In genomic region chr4:85161156-85161555, GRCm38 (mm10) we compare ENCODE assay signal across 16 mouse cellular contexts. TPM values are rescaled to one million over a fixed set of nuclear protein-coding genes. Genes with fewer than 3 reads are reported as not detected.
DNase-seq lines count a peak whose midpoint lies in the region; ATAC-seq and TF ChIP-seq lines count a peak whose summit lies in the region.
"Had no signal": no experiment of that assay in that cellular context is flagged by ENCODE, and none has a peak within 500 bp of the region (broad histone marks: within the 10 kb centered on the region; RNA-seq: fewer than 3 reads in every experiment).

No protein-coding gene starts in this region.

- no peaks in the 10 kb centered on the region for H3K27me3 ChIP-seq in forebrain, embryonic 15.5 days
- H3K27me3 ChIP-seq in forebrain, embryonic 10.5 days (ENCODE audit: poor library complexity, severe bottlenecking): no peaks in the 10 kb centered on the region; the same call in 1 of the 2 replicates
- no peaks in the 10 kb centered on the region for H3K27me3 ChIP-seq in limb, embryonic 14.5 days (ENCODE audit: control insufficient read depth, insufficient read depth, low read length)
- H3K27me3 ChIP-seq in limb, embryonic 10.5 days (ENCODE audit: low read depth, poor library complexity, severe bottlenecking): 0 out of 2 replicates have a peak, but pooled peaks cover 6% of the 10 kb centered on the region
- H3K27me3 ChIP-seq: CH12.LX; megakaryocyte, embryonic 14.5 days had no signal

- TF ChIP-seq POLR2A in limb, embryonic 14.5 days (IDR thresholded peaks at IDR 0.05; ENCODE audit: borderline replicate concordance, extremely low read depth, insufficient read depth, insufficient read length): no peak

- no peaks in the 10 kb centered on the region for H3K36me3 ChIP-seq in forebrain, embryonic 15.5 days
- H3K36me3 ChIP-seq in forebrain, embryonic 10.5 days (replicated peaks): no peaks in the 10 kb centered on the region
- no peaks in the 10 kb centered on the region for H3K36me3 ChIP-seq in limb, embryonic 14.5 days (ENCODE audit: control insufficient read depth, insufficient read depth, low read length)
- H3K36me3 ChIP-seq in limb, embryonic 10.5 days: no peaks in the 10 kb centered on the region
- H3K36me3 ChIP-seq in ES-E14 (ENCODE audit: control insufficient read depth, insufficient read depth, low read length, poor library complexity, severe bottlenecking): no peaks in the 10 kb centered on the region
- H3K36me3 ChIP-seq: heart, embryonic 10.5 days; hindbrain, embryonic 10.5 days had no signal

- no peak overlapping the region for H3K4me3 ChIP-seq in forebrain, embryonic 15.5 days
- H3K4me3 ChIP-seq in forebrain, embryonic 10.5 days: no peak overlapping the region
- no peak overlapping the region for H3K4me3 ChIP-seq in limb, embryonic 14.5 days (replicated peaks; ENCODE audit: low read length)
- H3K4me3 ChIP-seq in limb, embryonic 10.5 days: no peak overlapping the region
- H3K4me3 ChIP-seq in ES-E14 (ENCODE audit: insufficient read depth in 1 of 2, low read depth in 1 of 2, low read length in 2 of 2, poor library complexity in 1 of 2, severe bottlenecking in 1 of 2): no peak overlapping the region
- H3K4me3 ChIP-seq: heart, embryonic 10.5 days; hindbrain, embryonic 10.5 days; megakaryocyte, embryonic 14.5 days had no signal

- no peak overlapping the region for H3K27ac ChIP-seq in forebrain, embryonic 15.5 days (replicated peaks)
- no peak overlapping the region for H3K27ac ChIP-seq in forebrain, embryonic 10.5 days
- H3K27ac ChIP-seq in limb, embryonic 14.5 days (replicated peaks; ENCODE audit: low read depth, low read length): no peak overlapping the region
- H3K27ac ChIP-seq in limb, embryonic 10.5 days: no peak overlapping the region
- no peak overlapping the region for H3K27ac ChIP-seq in ES-E14 (ENCODE audit: insufficient read depth, low read depth, low read length, poor library complexity, severe bottlenecking)
- H3K27ac ChIP-seq: heart, embryonic 10.5 days; hindbrain, embryonic 10.5 days had no signal

- H3K9ac ChIP-seq in forebrain, embryonic 15.5 days (replicated peaks): no peak overlapping the region
- H3K9ac ChIP-seq in limb, embryonic 14.5 days (ENCODE audit: low read depth, low read length, severe bottlenecking): no peak overlapping the region
- no peak overlapping the region for H3K9ac ChIP-seq in ES-E14 (ENCODE audit: insufficient read depth, low read depth, low read length, poor library complexity, severe bottlenecking)

- in situ Hi-C loops in ES-E14 (cut with MboI; ENCODE audit: low sequenced_read_pairs in 2 of 2, unreplicated experiment in 2 of 2): loop anchor here (5.0 to 25.0 kb wide), 5 partner anchors 224 to 1376 kb away; no protein-coding TSS in a partner anchor

- WGBS in forebrain, embryonic 15.5 days: 73% methylated on average over 4 of the region's 4 CpGs
- WGBS in forebrain, embryonic 10.5 days: 67% methylated on average over 4 of the region's 4 CpGs
- 64% methylated on average over 4 of the region's 4 CpGs for WGBS in limb, embryonic 14.5 days
- WGBS in limb, embryonic 10.5 days: 71% methylated on average over 4 of the region's 4 CpGs
- whole genome bisulfite sequencing in large intestine, adult 2 months: 48% methylated on average over 4 of the region's 4 CpGs

- no peak for DNase-seq in forebrain, embryonic 10.5 days (ENCODE audit: extremely low spot score, low spot score)
- peak; percentile 67 for DNase-seq in limb, embryonic 14.5 days (ENCODE audit: low spot score)
- no peak for DNase-seq in limb, embryonic 10.5 days (ENCODE audit: low spot score)
- no peak for DNase-seq in ES-E14 (ENCODE audit: low read depth, low spot score)
- peak; percentile 2 for DNase-seq in large intestine, adult 2 months (ENCODE audit: low read depth, low spot score)
- DNase-seq in urinary bladder, adult 18-20 months (ENCODE audit: low spot score in 2 of 2): no peak
- DNase-seq in adrenal gland, adult 18-20 months (ENCODE audit: low spot score in 2 of 2): no peak
- DNase-seq: cerebellum, postnatal 25 days; kidney, adult 9 months; lung, adult 18-20 months; spleen, adult 18-20 months had no signal

- no peaks in the 10 kb centered on the region for H3K9me3 ChIP-seq in forebrain, embryonic 15.5 days
- no peaks in the 10 kb centered on the region for H3K9me3 ChIP-seq in forebrain, embryonic 10.5 days
- H3K9me3 ChIP-seq in limb, embryonic 14.5 days (ENCODE audit: control insufficient read depth, low read length): no peaks in the 10 kb centered on the region
- H3K9me3 ChIP-seq in limb, embryonic 10.5 days (replicated peaks): no peaks in the 10 kb centered on the region
- H3K9me3 ChIP-seq in ES-E14 (ENCODE audit: control insufficient read depth, insufficient read depth, low read depth, low read length): no peaks in the 10 kb centered on the region
- H3K9me3 ChIP-seq: heart, embryonic 10.5 days; hindbrain, embryonic 10.5 days; megakaryocyte, embryonic 14.5 days had no signal

- no peak overlapping the region for H3K4me2 ChIP-seq in forebrain, embryonic 15.5 days (replicated peaks)
- no peak overlapping the region for H3K4me2 ChIP-seq in limb, embryonic 14.5 days (replicated peaks; ENCODE audit: low read depth, low read length, severe bottlenecking)

- H3K4me1 ChIP-seq in forebrain, embryonic 15.5 days: peaks cover 3% of the 10 kb centered on the region
- H3K4me1 ChIP-seq in forebrain, embryonic 10.5 days: no peaks in the 10 kb centered on the region
- no peaks in the 10 kb centered on the region for H3K4me1 ChIP-seq in limb, embryonic 14.5 days (ENCODE audit: control insufficient read depth, insufficient read depth, low read length)
- no peaks in the 10 kb centered on the region for H3K4me1 ChIP-seq in limb, embryonic 10.5 days
- H3K4me1 ChIP-seq in ES-E14 (ENCODE audit: control insufficient read depth in 2 of 2, insufficient read depth in 2 of 2, low read length in 2 of 2, poor library complexity in 1 of 2): peaks cover 2 to 7% of the 10 kb centered on the region in 2 experiments; a peak in 2 of 4 replicates
- H3K4me1 ChIP-seq: heart, embryonic 10.5 days; megakaryocyte, embryonic 14.5 days had no signal

- 0 out of 2 replicates have a peak, but pooled peaks have one; percentile 31 for ATAC-seq in forebrain, embryonic 15.5 days (replicated peaks)
- ATAC-seq in limb, embryonic 14.5 days (ENCODE audit: low FRiP score, low read depth): no peak

TF ChIP-seq in ES-E14, 5 proteins besides CTCF, POLR2A, EP300 and RAD21:
- no peak for TF ChIP-seq ZNF384 (IDR thresholded peaks at IDR 0.05; ENCODE audit: low read depth, low read length)
- TF ChIP-seq MAFK (IDR thresholded peaks at IDR 0.05; ENCODE audit: insufficient read depth, low read depth, low read length): no peak
- no peak for TF ChIP-seq CHD2 (IDR thresholded peaks at IDR 0.05; ENCODE audit: low read depth, low read length)
- TF ChIP-seq ZC3H11A (IDR thresholded peaks at IDR 0.05; ENCODE audit: borderline replicate concordance, low read depth, low read length): 0 out of 2 replicates have a peak, but pooled peaks have one; percentile 13
TF ChIP-seq in ES-E14: peak in this region for 1.

RNA-seq across cellular contexts. Expression of gene Sh3gl2, which starts 43.8 kb away (rescaled TPM):
- 72.1 and 74.3 TPM in 2 replicates for polyA plus RNA-seq in forebrain, embryonic 15.5 days (2015; fragmentation: Nextera tagmentation; extraction: Ambion mirVana)
- polyA plus RNA-seq in forebrain, embryonic 10.5 days (2016; fragmentation: Nextera tagmentation; extraction: Ambion mirVana): 2.0 and 2.6 TPM in 2 replicates
- polyA plus RNA-seq in limb, embryonic 14.5 days (2012; rRNA removed): 3.0 and 3.1 TPM in 2 replicates
- 5.2 and 6.5 TPM in 2 replicates for polyA plus RNA-seq in limb, embryonic 14.5 days (2014; fragmentation: Nextera tagmentation; extraction: Ambion mirVana)
- 0.51 and 0.60 TPM in 2 replicates for polyA plus RNA-seq in limb, embryonic 10.5 days (2016; fragmentation: Nextera tagmentation; extraction: Ambion mirVana)
- 12.1 and 15.3 TPM in 2 replicates for total RNA-seq in ES-E14 (2012; rRNA removed)
- 9.6 and 12.7 TPM in 2 replicates for polyA plus RNA-seq in large intestine, adult 2 months (2012; rRNA removed)
- 10 to 100 TPM; 24.0 to 32.9 TPM for total RNA-seq in adrenal gland, adult 18-20 months (2021)
- total RNA-seq: CH12.LX had no signal

Comparison
In these comparisons a context has a peak if more than half of its experiments do, and no peak if none do; other contexts are left out.
1. DNase-seq: peak in limb, embryonic 14.5 days (single experiment) and large intestine, adult 2 months (single experiment); none in forebrain, embryonic 10.5 days (single experiment), limb, embryonic 10.5 days (single experiment), ES-E14 (single experiment), urinary bladder, adult 18-20 months (0 of 2) and adrenal gland, adult 18-20 months (0 of 2).